Mouse (Mus musculus): ENCODE results near the gene March6.

DNA sequence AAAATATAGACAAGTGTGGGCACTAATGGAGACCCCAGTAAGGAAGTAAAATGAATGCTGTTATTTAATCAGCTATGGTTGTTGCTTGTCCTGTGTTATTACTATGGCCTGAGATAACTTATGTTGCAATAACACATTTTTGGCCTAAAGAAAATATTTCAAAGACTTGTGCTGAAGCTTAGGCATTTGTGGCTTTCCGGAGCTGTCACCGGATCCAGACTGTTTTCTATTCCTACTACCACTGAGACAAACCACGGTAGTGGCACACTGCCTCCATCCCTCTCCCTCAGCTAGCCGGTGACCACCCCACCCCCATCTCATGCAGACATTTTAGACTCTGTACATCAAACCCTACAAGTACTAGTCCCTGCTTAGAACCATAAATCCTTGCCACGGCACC is 62.0 kb downstream of the March6 start:
- no peak for TF ChIP-seq CTCF (IDR thresholded peaks at IDR 0.05; ENCODE audit: borderline replicate concordance, extremely low read depth, insufficient read depth, insufficient read length)
- TF ChIP-seq POLR2A (IDR thresholded peaks at IDR 0.05; ENCODE audit: borderline replicate concordance, extremely low read depth, insufficient read depth, insufficient read length, poor library complexity, severe bottlenecking): no peak
